Mouse (Mus musculus): ENCODE data around the gene Igbp1. TPM values are rescaled to one million over a fixed set of nuclear protein-coding genes. Genes with fewer than 3 reads are reported as not detected.

Gene Igbp1
- polyA plus RNA-seq (2012; rRNA removed) (16.2 and 26.3 TPM in 2 replicates), polyA plus RNA-seq (2014; fragmentation: Nextera tagmentation; extraction: Ambion mirVana) (18.8 and 20.3 TPM in 2 replicates)

- H3K36me3 ChIP-seq (replicated peaks; ENCODE audit: control insufficient read depth, insufficient read depth, low read depth), result no peaks in the 10 kb centered on the region
- WGBS (ENCODE audit: insufficient replicate concordance), result 10% methylated on average over 32 of the region's 32 CpGs
- no peaks in the 10 kb centered on the region for H3K27me3 ChIP-seq (ENCODE audit: control insufficient read depth, insufficient read depth, low read length)
- peak within 1 kb of the TSS; percentile 67 for H3K9ac ChIP-seq (replicated peaks)
- DNase-seq (ENCODE audit: low read depth in 3 of 3, low spot score in 3 of 3), result peak; percentile 65 to 71 (median 68)
- no peak within 1 kb of the TSS for H3K27ac ChIP-seq
- H3K4me3 ChIP-seq (ENCODE audit: insufficient read depth in 1 of 2, low read depth in 2 of 2, low read length in 2 of 2), result peak within 1 kb of the TSS; percentile 68 to 95
- no peaks in the 10 kb centered on the region for H3K4me1 ChIP-seq (replicated peaks; ENCODE audit: control insufficient read depth in 2 of 2, insufficient read depth in 2 of 2, low read length in 1 of 2)
- peak; percentile 91 for ATAC-seq (ENCODE audit: insufficient read depth)
- no peaks in the 10 kb centered on the region for H3K9me3 ChIP-seq (ENCODE audit: control insufficient read depth, low read length)
- no peak for TF ChIP-seq EP300 (IDR thresholded peaks at IDR 0.05; ENCODE audit: low read depth)
- no peak for TF ChIP-seq CTCF (IDR thresholded peaks at IDR 0.05; ENCODE audit: low read depth)
- H3K4me2 ChIP-seq (ENCODE audit: low read depth), result peak within 1 kb of the TSS; percentile 67
Measured at GRCm38 (mm10) chrX:100494068-100494978, at the start of gene Igbp1. Gene Igbp1 (plus strand): TSS chrX:100494291.

GRCm38 (mm10) chrX:100468047-100468446 is 26.0 kb upstream of the Igbp1 start:
- H3K4me1 ChIP-seq (replicated peaks; ENCODE audit: control insufficient read depth in 2 of 2, insufficient read depth in 2 of 2, low read length in 1 of 2), result no peaks in the 10 kb centered on the region
- no peak overlapping the region for H3K4me2 ChIP-seq (ENCODE audit: low read depth)
- TF ChIP-seq CTCF (IDR thresholded peaks at IDR 0.05; ENCODE audit: low read depth) (no peak), EP300 (IDR thresholded peaks at IDR 0.05; ENCODE audit: low read depth) (no peak)
- H3K36me3 ChIP-seq (replicated peaks; ENCODE audit: control insufficient read depth, insufficient read depth, low read depth), result no peaks in the 10 kb centered on the region
- H3K27ac ChIP-seq, result no peak overlapping the region
- H3K27me3 ChIP-seq (ENCODE audit: control insufficient read depth, insufficient read depth, low read length), result no peaks in the 10 kb centered on the region
- ATAC-seq (ENCODE audit: insufficient read depth) (no peak), DNase-seq (ENCODE audit: low read depth in 3 of 3, low spot score in 3 of 3) (no peak)
- no peaks in the 10 kb centered on the region for H3K9me3 ChIP-seq (ENCODE audit: control insufficient read depth, low read length)
- no peak overlapping the region for H3K9ac ChIP-seq (replicated peaks)
- H3K4me3 ChIP-seq (ENCODE audit: insufficient read depth in 1 of 2, low read depth in 2 of 2, low read length in 2 of 2), result no peak overlapping the region
- WGBS (ENCODE audit: insufficient replicate concordance), result 29% methylated on average over 4 of the region's 4 CpGs

- WGBS (ENCODE audit: insufficient replicate concordance), result 56% methylated on average over 3 of the region's 3 CpGs
- no peaks in the 10 kb centered on the region for H3K27me3 ChIP-seq (ENCODE audit: control insufficient read depth, insufficient read depth, low read length)
- DNase-seq (ENCODE audit: low read depth in 3 of 3, low spot score in 3 of 3) (no peak), ATAC-seq (ENCODE audit: insufficient read depth) (no peak)
- H3K9me3 ChIP-seq (ENCODE audit: control insufficient read depth, low read length), result no peaks in the 10 kb centered on the region
- no peak overlapping the region for H3K4me2 ChIP-seq (ENCODE audit: low read depth)
- H3K4me3 ChIP-seq (ENCODE audit: insufficient read depth in 1 of 2, low read depth in 2 of 2, low read length in 2 of 2), result no peak overlapping the region
- H3K4me1 ChIP-seq (replicated peaks; ENCODE audit: control insufficient read depth in 2 of 2, insufficient read depth in 2 of 2, low read length in 1 of 2), result peaks cover 0 to 3% of the 10 kb centered on the region in 2 experiments; a peak in 3 of 4 replicates
- H3K36me3 ChIP-seq (replicated peaks; ENCODE audit: control insufficient read depth, insufficient read depth, low read depth), result no peaks in the 10 kb centered on the region
- H3K27ac ChIP-seq, result no peak overlapping the region
- no peak overlapping the region for H3K9ac ChIP-seq (replicated peaks)
- TF ChIP-seq CTCF (IDR thresholded peaks at IDR 0.05; ENCODE audit: low read depth) (no peak), EP300 (IDR thresholded peaks at IDR 0.05; ENCODE audit: low read depth) (no peak)
Measured at GRCm38 (mm10) chrX:100470126-100470525, 24.0 kb upstream of the Igbp1 start.

GRCm38 (mm10) chrX:100471491-100471890 is 22.6 kb upstream of the Igbp1 start:
- H3K4me3 ChIP-seq (ENCODE audit: insufficient read depth in 1 of 2, low read depth in 2 of 2, low read length in 2 of 2), result no peak overlapping the region
- H3K36me3 ChIP-seq (replicated peaks; ENCODE audit: control insufficient read depth, insufficient read depth, low read depth), result no peaks in the 10 kb centered on the region
- H3K27ac ChIP-seq, result no peak overlapping the region
- no peak for DNase-seq (ENCODE audit: low read depth in 3 of 3, low spot score in 3 of 3)
- H3K9ac ChIP-seq (replicated peaks), result no peak overlapping the region
- no peaks in the 10 kb centered on the region for H3K27me3 ChIP-seq (ENCODE audit: control insufficient read depth, insufficient read depth, low read length)
- 53% methylated on average over 3 of the region's 3 CpGs for WGBS (ENCODE audit: insufficient replicate concordance)
- TF ChIP-seq EP300 (IDR thresholded peaks at IDR 0.05; ENCODE audit: low read depth) (no peak), CTCF (IDR thresholded peaks at IDR 0.05; ENCODE audit: low read depth) (no peak)
- peaks cover 0 to 13% of the 10 kb centered on the region in 2 experiments; a peak in 3 of 4 replicates for H3K4me1 ChIP-seq (replicated peaks; ENCODE audit: control insufficient read depth in 2 of 2, insufficient read depth in 2 of 2, low read length in 1 of 2)
- no peaks in the 10 kb centered on the region for H3K9me3 ChIP-seq (ENCODE audit: control insufficient read depth, low read length)
- no peak overlapping the region for H3K4me2 ChIP-seq (ENCODE audit: low read depth)
- ATAC-seq (ENCODE audit: insufficient read depth), result no peak

- ATAC-seq (ENCODE audit: insufficient read depth), result peak; percentile 72; the same call in 1 of the 2 replicates
- peak in 2 of 3 experiments; percentile 4 to 20 for DNase-seq (ENCODE audit: low read depth in 3 of 3, low spot score in 3 of 3)
- Histone ChIP-seq H3K9me3 (ENCODE audit: control insufficient read depth, low read length) (no peaks in the 10 kb centered on the region), H3K36me3 (replicated peaks; ENCODE audit: control insufficient read depth, insufficient read depth, low read depth) (no peaks in the 10 kb centered on the region), H3K4me2 (ENCODE audit: low read depth) (no peak overlapping the region), H3K9ac (replicated peaks) (no peak overlapping the region), H3K27ac (no peak overlapping the region), H3K4me3 (ENCODE audit: insufficient read depth in 1 of 2, low read depth in 2 of 2, low read length in 2 of 2) (no peak overlapping the region), H3K4me1 (replicated peaks; ENCODE audit: control insufficient read depth in 2 of 2, insufficient read depth in 2 of 2, low read length in 1 of 2) (peaks cover 0 to 13% of the 10 kb centered on the region in 2 experiments; a peak in 3 of 4 replicates), H3K27me3 (ENCODE audit: control insufficient read depth, insufficient read depth, low read length) (no peaks in the 10 kb centered on the region)
- TF ChIP-seq CTCF (IDR thresholded peaks at IDR 0.05; ENCODE audit: low read depth) (no peak), EP300 (IDR thresholded peaks at IDR 0.05; ENCODE audit: low read depth) (peak; percentile 41; the same call in 1 of the 2 replicates)
- 34% methylated on average over 4 of the region's 4 CpGs for WGBS (ENCODE audit: insufficient replicate concordance)
Measured at GRCm38 (mm10) chrX:100475569-100476223, 18.4 kb upstream of the Igbp1 start.
